Mouse (Mus musculus) olfactory bulb, adult 2 months (tissue): ENCODE measurements around the gene Masp1.
A peak's percentile ranks its signal among the peaks of the same experiment; 100 is the strongest.

Experiments
- CTCF ChIP-seq: fragments of 200-500 bp; IDR thresholded peaks from 2 replicates; pipeline ENCODE4 v1.5.1; 2012; ENCODE audit warnings: low read depth, mild to moderate bottlenecking, low read length, moderate library complexity; ENCODE audit not compliant: insufficient read depth
- POLR2A ChIP-seq: fragments of 200-500 bp; IDR thresholded peaks from 2 replicates; pipeline ENCODE4 v1.6.1; 2012; ENCODE audit warnings: mild to moderate bottlenecking, low read depth, low read length, moderate library complexity; ENCODE audit not compliant: insufficient read depth

DNA sequence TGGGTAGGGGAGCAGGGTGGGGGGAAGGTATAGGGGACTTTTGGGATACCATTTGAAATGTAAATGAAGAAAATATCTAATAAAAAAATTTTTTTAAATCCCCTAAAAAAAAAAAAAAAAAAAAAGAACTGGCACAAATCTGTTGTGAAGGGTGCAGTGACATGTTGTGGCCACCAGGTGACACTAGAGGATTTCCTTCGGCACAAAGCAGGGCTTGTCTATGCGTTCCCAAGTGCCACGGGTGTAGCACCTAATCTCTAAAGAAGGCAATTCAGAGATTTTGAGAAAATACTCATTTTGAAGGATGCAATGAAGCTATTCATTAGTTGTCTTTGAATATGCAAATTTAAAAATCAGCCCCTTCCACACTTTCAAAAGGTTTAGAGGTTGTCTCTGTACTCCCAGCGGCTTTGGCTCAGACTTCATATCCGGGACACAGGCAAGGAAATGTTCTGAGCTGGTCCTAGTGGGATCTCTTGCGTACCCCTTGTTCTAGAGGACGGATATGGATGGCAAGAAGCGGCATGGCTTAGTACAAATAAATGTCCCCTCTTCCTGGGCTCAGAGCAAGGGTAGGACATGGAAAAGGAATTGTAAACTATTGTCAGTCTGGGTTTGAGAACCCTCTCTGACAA, 29.8 kb upstream of the Masp1 start:
- TF ChIP-seq CTCF (peak; percentile 54), POLR2A (no peak)
